Mouse (Mus musculus) heart, adult 18-20 months (tissue): ENCODE data around the gene Cetn4. TPM values are rescaled to one million over a fixed set of nuclear protein-coding genes. Genes with fewer than 3 reads are reported as not detected.

Source experiments
- DNase-seq, 2 experiments: peaks; one replicate each; pipeline ENCODE4 v3.0.0; 2021 to 2022; ENCODE audit warnings: mixed read lengths in 1 of 2
- long read RNA-seq, 2 experiments: library from polyadenylated mRNA; stranded (forward); transcript quantifications; one replicate each; pipeline ENCODE4 v2.0.0; 2021
- total RNA-seq, 2 experiments: library from RNA; stranded (reverse); gene quantifications; 2 replicates each; pipeline ENCODE4 v1.2.3; 2021

Gene Cetn4
- under 1 TPM; 0.37 to 0.95 TPM for total RNA-seq
- long read RNA-seq, experiment 1: 0 reads
- long read RNA-seq, experiment 2: 0 reads

GRCm38 (mm10) chr3:37312370-37312941 lies at the start of gene Cetn4, which contains the start of gene Bbs12:
TSS of gene Cetn4 (minus strand) at chr3:37312708.
TSS of gene Bbs12 (plus strand) at chr3:37312554.
- peak; percentile 97 to 99 for DNase-seq

GRCm38 (mm10) chr3:37360729-37361128 lies 48.2 kb upstream of the Cetn4 start:
- DNase-seq: peak; percentile 49 to 57

GRCm38 (mm10) chr3:37354737-37355136 lies 42.2 kb upstream of the Cetn4 start:
- no peak for DNase-seq

- DNase-seq: peak; percentile 61 to 65
These were observed 41.5 kb upstream of the Cetn4 start for GRCm38 (mm10) chr3:37353951-37354481.

- no peak for DNase-seq
These were observed 37.9 kb upstream of the Cetn4 start for GRCm38 (mm10) chr3:37350386-37350785.

GRCm38 (mm10) chr3:37349166-37349548 lies 36.6 kb upstream of the Cetn4 start:
- peak; percentile 42 to 56 for DNase-seq

- peak; percentile 71 to 80 for DNase-seq
These were observed 36.0 kb upstream of the Cetn4 start, which contains the start of gene Fgf2 for GRCm38 (mm10) chr3:37348221-37349165. TSS of gene Fgf2 (plus strand) at chr3:37348346.

- no peak for DNase-seq
These were observed 35.2 kb upstream of the Cetn4 start for GRCm38 (mm10) chr3:37347671-37348070.

- peak in 1 of 2 experiments; percentile 61 for DNase-seq
These were observed 30.3 kb upstream of the Cetn4 start for GRCm38 (mm10) chr3:37342811-37343210.

GRCm38 (mm10) chr3:37341110-37341509 lies 28.6 kb upstream of the Cetn4 start:
- DNase-seq: peak; percentile 45 to 68

GRCm38 (mm10) chr3:37334053-37334452 lies 21.5 kb upstream of the Cetn4 start:
- DNase-seq: no peak

- no peak for DNase-seq
These were observed 19.5 kb upstream of the Cetn4 start for GRCm38 (mm10) chr3:37331999-37332449.

GRCm38 (mm10) chr3:37329963-37330362 lies 17.5 kb upstream of the Cetn4 start:
- no peak for DNase-seq

GRCm38 (mm10) chr3:37328489-37328888 lies 16.0 kb upstream of the Cetn4 start:
- no peak for DNase-seq

- no peak for DNase-seq
These were observed 14.1 kb upstream of the Cetn4 start for GRCm38 (mm10) chr3:37326627-37327026.

- DNase-seq: no peak
These were observed 13.0 kb upstream of the Cetn4 start for GRCm38 (mm10) chr3:37325317-37326112.

GRCm38 (mm10) chr3:37324310-37324709 lies 11.8 kb upstream of the Cetn4 start:
- peak in 1 of 2 experiments; percentile 46 for DNase-seq

- DNase-seq: no peak
These were observed 3.7 kb upstream of the Cetn4 start for GRCm38 (mm10) chr3:37316233-37316632.

GRCm38 (mm10) chr3:37313371-37313770 lies 863 bp upstream of the Cetn4 start:
- DNase-seq: peak; percentile 21 to 41

GRCm38 (mm10) chr3:37311897-37312369 lies 575 bp downstream of the Cetn4 start:
- no peak for DNase-seq

GRCm38 (mm10) chr3:37303392-37304139 lies 8.9 kb downstream of the Cetn4 start:
- DNase-seq: no peak
